Mouse (Mus musculus) MEL (cell line): Measurements from ENCODE around the gene Dcdc2a.

Experiments used
- TCF12 ChIP-seq: IDR thresholded peaks from 2 replicates; pipeline ENCODE4 v1.6.1; 2014; ENCODE audit warnings: low read depth, mild to moderate bottlenecking, inconsistent platforms, low read length, improper control_type of control experiment, moderate library complexity
- USF1 ChIP-seq: IDR thresholded peaks from 2 replicates; pipeline ENCODE4 v1.6.1; 2014; ENCODE audit warnings: low read depth, mild to moderate bottlenecking, inconsistent platforms, low read length, improper control_type of control experiment, moderate library complexity

DNA sequence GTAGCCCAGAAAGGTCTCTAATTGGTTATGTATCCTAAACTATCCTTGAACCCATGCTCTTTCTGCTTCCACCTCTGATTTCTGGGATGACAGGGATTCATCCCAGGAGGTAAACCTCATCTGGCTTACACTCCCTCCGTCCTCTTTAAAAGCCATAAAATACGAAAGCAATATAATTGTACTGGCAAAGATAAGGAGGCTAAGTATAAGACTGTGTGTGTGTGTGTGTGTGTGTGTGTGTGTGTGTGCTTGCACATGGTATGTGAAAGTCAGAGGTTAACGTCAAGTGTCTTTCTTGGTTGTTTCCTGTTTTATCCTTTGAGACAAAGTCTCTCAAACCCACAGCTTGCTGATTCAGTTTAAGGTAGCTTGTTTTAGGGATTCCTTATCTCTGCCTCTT lies 52.5 kb downstream of the Dcdc2a start:
- TF ChIP-seq USF1 = no peak
- TF ChIP-seq TCF12 = no peak
